Mouse (Mus musculus) erythroblast, embryonic 14.5 days (primary cell): ENCODE results near the gene Fcgbp. TPM values are rescaled to one million over a fixed set of nuclear protein-coding genes. Genes with fewer than 3 reads are reported as not detected.
"Not testable (repeated sequence)": the region's sequence is repeated elsewhere in the genome, so short reads cannot be mapped to it uniquely, and the experiment has no call there.

Experiments
- H3K27me3 ChIP-seq: 2 replicates; pipeline ENCODE4 v1.6.1; 2012; ENCODE audit warnings: inconsistent platforms; ENCODE audit not compliant: control insufficient read depth
- H3K36me3 ChIP-seq: 2 replicates; pipeline ENCODE4 v1.6.1; 2012; ENCODE audit warnings: mild to moderate bottlenecking, inconsistent platforms; ENCODE audit not compliant: control insufficient read depth
- H3K4me1 ChIP-seq: 2 replicates; pipeline ENCODE4 v1.6.1; 2012; ENCODE audit warnings: inconsistent platforms; ENCODE audit not compliant: control insufficient read depth
- H3K4me3 ChIP-seq: replicated peaks from 2 replicates; pipeline ENCODE3; 2012; ENCODE audit warnings: moderate library complexity, mild to moderate bottlenecking, inconsistent platforms
- H3K9me3 ChIP-seq: 2 replicates; pipeline ENCODE4 v1.6.1; 2012; ENCODE audit warnings: low read length, inconsistent platforms, mixed read lengths; ENCODE audit not compliant: control insufficient read depth
- GATA1 ChIP-seq: IDR thresholded peaks from 2 replicates; pipeline ENCODE4 v1.6.1; 2012; ENCODE audit warnings: low read length, inconsistent platforms, mixed read lengths
- TAL1 ChIP-seq: IDR thresholded peaks from 3 replicates; pipeline ENCODE4 v1.6.1; 2012; ENCODE audit warnings: low read length, inconsistent platforms, mixed read lengths
- polyA plus RNA-seq: library from polyadenylated mRNA; stranded (reverse); fragments of >175 nt; gene quantifications from 2 replicates; pipeline ENCODE4 v1.2.3, GENCODE M21; 2012

Fcgbp gene
- polyA plus RNA-seq, 1 experiment, result not detected

- H3K9me3 ChIP-seq, result no peaks in the 10 kb centered on the region; the same call in 1 of the 2 replicates
- no peak within 1 kb of the TSS for H3K4me3 ChIP-seq
- no peaks in the 10 kb centered on the region for H3K36me3 ChIP-seq
- H3K27me3 ChIP-seq, result no peaks in the 10 kb centered on the region
- TF ChIP-seq TAL1 (no peak), GATA1 (no peak)
- H3K4me1 ChIP-seq, result no peaks in the 10 kb centered on the region
Observed at GRCm38 (mm10) chr7:28129166-28129565, 58.1 kb downstream of the Fcgbp start, which contains the start of gene 9530053A07Rik. Gene 9530053A07Rik (plus strand): TSS chr7:28129466.

DNA sequence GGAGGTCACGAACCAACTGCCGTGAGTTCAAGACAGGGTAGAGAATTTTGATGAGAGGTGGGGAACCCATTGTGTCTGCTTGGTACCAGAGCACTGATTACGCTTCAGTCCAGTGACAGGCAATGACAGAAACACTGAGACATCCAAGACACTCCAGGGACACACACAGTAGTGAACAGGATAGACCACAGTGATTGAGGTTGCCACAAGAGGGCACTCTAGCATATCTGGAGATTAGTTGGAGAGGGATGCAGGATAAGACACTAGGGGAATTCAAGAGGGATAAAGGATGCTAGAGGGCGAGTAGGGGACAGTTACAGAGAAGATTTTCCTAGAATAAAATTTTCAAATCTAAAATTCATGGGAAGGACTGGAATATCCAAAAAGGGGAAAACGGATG is 66.6 kb downstream of the Fcgbp start:
- no peaks in the 10 kb centered on the region for H3K9me3 ChIP-seq
- no peaks in the 10 kb centered on the region for H3K27me3 ChIP-seq
- H3K4me1 ChIP-seq, result no peaks in the 10 kb centered on the region
- no peaks in the 10 kb centered on the region for H3K36me3 ChIP-seq
- no peak for TF ChIP-seq GATA1
- TF ChIP-seq TAL1, result no peak
- no peak overlapping the region for H3K4me3 ChIP-seq

GRCm38 (mm10) chr7:28148263-28148662 is 77.2 kb downstream of the Fcgbp start:
- no peaks in the 10 kb centered on the region for H3K27me3 ChIP-seq
- H3K9me3 ChIP-seq, result peaks cover 10% of the 10 kb centered on the region
- no peaks in the 10 kb centered on the region for H3K4me1 ChIP-seq
- no peaks in the 10 kb centered on the region for H3K36me3 ChIP-seq
- no peak for TF ChIP-seq TAL1
- no peak for TF ChIP-seq GATA1
- no peak overlapping the region for H3K4me3 ChIP-seq

DNA sequence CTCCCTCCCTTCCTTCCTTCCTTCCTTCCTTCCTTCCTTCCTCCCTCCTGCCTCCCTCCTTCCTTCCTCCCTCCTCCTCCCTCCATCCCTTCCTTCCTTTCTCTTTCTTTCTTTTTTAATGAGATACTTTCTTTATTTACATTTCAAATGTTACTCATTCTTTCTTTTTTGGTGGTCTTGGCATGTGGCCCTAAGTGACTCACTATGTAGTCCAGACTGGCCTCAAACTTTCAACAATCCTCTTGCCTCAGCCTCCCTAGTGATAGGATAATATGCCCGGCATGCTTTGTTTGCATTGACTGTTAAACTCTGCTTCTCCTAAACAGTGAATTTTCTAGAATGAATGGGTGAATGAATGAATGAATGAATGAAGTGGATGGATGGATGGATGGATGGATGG is 78.8 kb downstream of the Fcgbp start:
- H3K9me3 ChIP-seq, result 0 out of 2 replicates have a peak, but pooled peaks cover 2% of the 10 kb centered on the region
- no peak overlapping the region for H3K4me3 ChIP-seq
- TF ChIP-seq TAL1 (no peak), GATA1 (no peak)
- no peaks in the 10 kb centered on the region for H3K27me3 ChIP-seq
- no peaks in the 10 kb centered on the region for H3K4me1 ChIP-seq
- H3K36me3 ChIP-seq, result no peaks in the 10 kb centered on the region

DNA sequence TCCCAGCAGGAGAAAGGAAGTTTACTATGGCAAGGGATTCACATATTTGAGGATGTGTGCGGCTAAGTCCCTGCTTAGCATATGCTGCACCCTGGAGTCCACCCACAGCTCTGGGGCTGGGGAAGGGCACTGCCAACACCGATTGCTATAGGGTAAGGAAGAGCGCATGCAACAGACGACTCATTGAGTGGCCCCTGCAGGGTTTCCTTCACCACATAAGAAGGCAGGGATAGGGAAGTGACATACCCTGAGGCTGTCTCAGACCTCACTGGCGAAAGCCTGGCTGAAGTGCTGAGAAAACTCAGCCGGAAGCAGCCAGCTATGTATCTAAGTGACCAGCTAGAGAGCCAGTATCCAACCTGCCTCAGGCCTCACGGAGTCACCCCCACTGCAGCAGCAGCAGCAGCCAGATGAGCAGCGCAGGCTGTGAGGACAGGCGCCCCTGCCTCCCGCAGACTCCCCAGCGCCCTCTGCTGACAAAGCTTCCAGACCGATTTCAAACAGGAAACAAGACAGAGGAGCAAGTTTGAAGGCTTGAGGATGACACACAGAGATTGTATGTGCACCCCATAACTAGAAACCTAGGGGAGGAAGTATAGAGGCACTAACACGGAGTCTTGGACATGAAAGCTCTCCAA is 80.7 kb downstream of the Fcgbp start:
- no peaks in the 10 kb centered on the region for H3K9me3 ChIP-seq
- H3K36me3 ChIP-seq, result no peaks in the 10 kb centered on the region
- no peaks in the 10 kb centered on the region for H3K4me1 ChIP-seq
- TF ChIP-seq GATA1, result no peak
- H3K27me3 ChIP-seq, result no peaks in the 10 kb centered on the region
- H3K4me3 ChIP-seq, result no peak overlapping the region

DNA sequence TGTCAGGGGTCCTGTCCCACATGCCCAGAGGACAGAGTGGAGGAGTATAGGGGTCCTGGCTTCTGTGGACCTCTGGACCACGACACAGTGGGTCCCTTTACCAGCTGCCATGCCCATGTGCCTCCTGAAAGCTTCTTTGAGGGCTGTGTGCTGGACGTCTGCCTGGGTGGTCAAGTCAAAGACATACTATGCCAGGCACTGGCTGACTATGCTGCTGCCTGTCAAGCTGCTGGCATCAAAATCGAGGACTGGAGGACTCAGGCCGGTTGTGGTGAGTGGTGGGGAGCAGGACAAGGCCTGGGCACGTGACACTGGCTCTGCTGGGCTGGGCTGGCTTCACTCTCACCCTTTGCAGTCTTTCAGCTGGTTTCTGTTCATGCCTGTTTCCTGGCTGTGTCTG is 82.6 kb downstream of the Fcgbp start:
- not testable (repeated sequence) for H3K27me3 ChIP-seq, H3K4me1 ChIP-seq

DNA sequence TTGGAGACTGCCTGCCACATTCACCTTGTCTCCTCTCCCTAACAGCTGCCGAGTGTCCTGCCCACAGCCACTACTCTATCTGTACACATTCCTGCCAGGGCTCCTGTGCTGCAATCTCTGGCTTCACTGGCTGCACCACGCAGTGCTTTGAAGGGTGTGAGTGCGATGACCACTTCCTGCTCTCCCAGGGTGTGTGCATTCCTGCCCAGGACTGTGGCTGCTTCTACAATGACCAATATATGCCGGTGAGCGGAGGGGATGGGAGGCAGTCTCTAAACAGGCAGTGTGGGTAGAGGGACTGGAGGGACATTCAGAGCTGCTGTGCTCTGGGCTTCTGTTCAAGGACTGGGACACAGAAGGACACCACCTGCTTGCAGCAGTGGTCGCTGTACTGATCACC is 88.3 kb downstream of the Fcgbp start:
- Histone ChIP-seq H3K27me3 (peaks cover 2% of the 10 kb centered on the region; the same call in 1 of the 2 replicates), H3K9me3 (no peaks in the 10 kb centered on the region), H3K36me3 (no peaks in the 10 kb centered on the region), H3K4me1 (no peaks in the 10 kb centered on the region), H3K4me3 (no peak overlapping the region)
- no peak for TF ChIP-seq GATA1
- no peak for TF ChIP-seq TAL1

More for the DNA sequence above, 82.6 kb downstream of the Fcgbp start:
- not testable (repeated sequence) for H3K36me3 ChIP-seq, H3K9me3 ChIP-seq, H3K4me3 ChIP-seq

GRCm38 (mm10) chr7:28159893-28160292 is 88.9 kb downstream of the Fcgbp start:
- no peak overlapping the region for H3K4me3 ChIP-seq
- no peaks in the 10 kb centered on the region for H3K9me3 ChIP-seq
- TF ChIP-seq GATA1 (no peak), TAL1 (no peak)

GRCm38 (mm10) chr7:28161163-28161749 is 90.2 kb downstream of the Fcgbp start:
- Histone ChIP-seq H3K4me1 (no peaks in the 10 kb centered on the region), H3K4me3 (no peak overlapping the region), H3K9me3 (peaks cover 7% of the 10 kb centered on the region), H3K27me3 (peaks cover 2% of the 10 kb centered on the region; the same call in 1 of the 2 replicates), H3K36me3 (no peaks in the 10 kb centered on the region)
- TF ChIP-seq TAL1 (no peak), GATA1 (no peak)

More at GRCm38 (mm10) chr7:28159893-28160292, 88.9 kb downstream of the Fcgbp start:
- Histone ChIP-seq H3K27me3 (peaks cover 2% of the 10 kb centered on the region; the same call in 1 of the 2 replicates), H3K36me3 (no peaks in the 10 kb centered on the region), H3K4me1 (no peaks in the 10 kb centered on the region)

DNA sequence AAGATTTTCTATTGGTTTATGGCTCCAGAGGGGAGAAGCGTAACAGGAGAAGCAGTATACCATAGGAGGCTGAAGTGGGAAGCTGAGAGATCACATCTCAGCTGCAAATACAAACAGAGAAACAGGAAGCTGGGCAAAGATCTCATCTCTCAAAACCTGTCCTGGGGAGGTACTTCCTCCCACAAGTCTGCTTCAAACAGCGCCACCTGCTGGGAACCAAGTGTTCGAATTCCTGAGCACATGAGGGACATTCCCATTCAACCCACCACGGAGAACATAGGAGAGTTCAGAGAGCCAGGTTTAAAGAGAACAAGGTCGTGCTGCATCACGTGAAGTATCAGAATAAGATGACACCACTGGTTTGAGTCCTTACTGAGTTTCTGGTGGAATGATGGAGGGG is 94.4 kb downstream of the Fcgbp start:
- Histone ChIP-seq H3K36me3 (no peaks in the 10 kb centered on the region), H3K9me3 (peaks cover 7% of the 10 kb centered on the region), H3K4me3 (no peak overlapping the region), H3K27me3 (no peaks in the 10 kb centered on the region), H3K4me1 (peaks cover 22% of the 10 kb centered on the region)
- TF ChIP-seq GATA1 (no peak), TAL1 (no peak)
